Mouse (Mus musculus): ENCODE results near the gene Mical3.

The Mical3 gene

GRCm38 (mm10) chr6:121014339-121014738 is 116.5 kb downstream of the Mical3 start:
- DNase-seq (ENCODE audit: low spot score in 2 of 2): no peak

GRCm38 (mm10) chr6:121013750-121014149 is 117.0 kb downstream of the Mical3 start:
- peak; percentile 21 to 65 for DNase-seq (ENCODE audit: low spot score in 2 of 2)

GRCm38 (mm10) chr6:121011709-121012108 is 119.1 kb downstream of the Mical3 start:
- no peak for DNase-seq (ENCODE audit: low spot score in 2 of 2)

- no peak for DNase-seq (ENCODE audit: low spot score in 2 of 2)
Measured at GRCm38 (mm10) chr6:121009651-121010050, 121.1 kb downstream of the Mical3 start.

DNA sequence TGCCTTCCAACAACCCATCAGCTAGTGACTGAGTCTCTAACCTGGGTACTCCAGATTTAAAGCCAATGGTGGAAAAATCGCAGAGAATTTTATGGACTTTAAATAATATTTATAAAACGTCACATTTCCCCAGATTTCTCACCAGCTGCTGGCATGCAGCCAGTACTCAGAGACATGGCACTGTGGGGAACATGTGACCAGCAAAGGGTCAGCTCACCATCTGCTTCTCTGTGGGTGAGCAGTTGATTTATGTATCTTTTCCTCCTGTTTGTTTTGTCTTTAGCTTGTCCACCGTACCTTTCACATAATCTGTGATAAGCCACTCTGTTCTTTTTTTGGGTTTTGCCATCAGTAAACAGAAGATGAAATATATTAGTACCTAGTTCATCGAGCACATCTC is 125.8 kb downstream of the Mical3 start:
- no peak for DNase-seq (ENCODE audit: low spot score in 2 of 2)

DNA sequence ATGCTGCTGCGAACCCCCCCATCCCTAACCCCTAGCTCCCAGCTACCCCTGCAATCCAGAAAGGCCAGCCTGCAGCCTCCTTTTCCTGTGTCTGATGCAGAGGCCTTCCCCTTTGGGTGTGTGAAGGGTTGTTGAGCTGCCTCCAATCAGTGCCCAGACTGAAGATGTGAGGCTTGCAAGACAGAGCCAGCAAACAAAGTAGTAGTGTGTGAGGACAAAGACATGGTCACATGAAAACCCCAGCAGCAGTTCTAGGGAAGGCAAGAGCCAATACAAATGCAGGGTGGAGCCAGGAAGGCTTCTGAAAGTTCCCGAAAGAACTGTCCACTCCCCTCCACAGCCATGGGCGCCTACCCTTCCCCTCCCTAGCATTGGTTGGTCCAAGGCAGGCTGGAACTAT is 127.8 kb downstream of the Mical3 start:
- no peak for DNase-seq (ENCODE audit: low spot score in 2 of 2)

DNA sequence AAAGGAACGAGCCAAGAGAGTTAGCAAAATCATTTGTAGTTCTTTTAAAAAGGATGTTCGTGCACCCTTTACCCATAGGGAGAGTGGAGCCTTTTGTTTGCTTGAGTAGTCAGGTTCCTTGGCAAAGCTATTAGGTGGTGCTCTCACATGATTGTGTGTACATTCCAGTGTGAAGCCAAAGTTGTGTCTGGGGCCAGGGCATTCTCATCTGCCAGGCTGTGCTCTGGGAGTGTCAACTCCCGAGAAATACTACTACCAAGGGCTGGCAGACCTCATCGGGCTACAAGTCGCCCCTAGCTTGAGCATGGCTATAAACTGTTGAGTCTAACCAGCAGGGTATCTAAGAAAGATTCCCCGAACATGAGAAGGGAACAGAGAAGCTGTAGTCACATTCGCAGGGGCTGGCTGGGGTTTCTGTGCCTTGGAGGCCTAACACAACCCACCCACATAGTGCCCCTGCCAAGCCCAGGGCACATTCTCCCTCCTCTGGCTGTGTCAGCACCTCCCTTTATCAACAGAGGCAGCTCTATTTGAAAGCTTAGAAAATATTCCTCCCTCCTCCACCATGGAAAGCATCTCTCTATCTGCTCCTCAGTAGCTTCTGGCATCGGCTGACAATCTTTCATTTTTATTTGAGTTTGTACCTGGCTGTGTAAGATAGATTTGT is 130.8 kb downstream of the Mical3 start:
- DNase-seq (ENCODE audit: low spot score in 2 of 2): no peak

DNA sequence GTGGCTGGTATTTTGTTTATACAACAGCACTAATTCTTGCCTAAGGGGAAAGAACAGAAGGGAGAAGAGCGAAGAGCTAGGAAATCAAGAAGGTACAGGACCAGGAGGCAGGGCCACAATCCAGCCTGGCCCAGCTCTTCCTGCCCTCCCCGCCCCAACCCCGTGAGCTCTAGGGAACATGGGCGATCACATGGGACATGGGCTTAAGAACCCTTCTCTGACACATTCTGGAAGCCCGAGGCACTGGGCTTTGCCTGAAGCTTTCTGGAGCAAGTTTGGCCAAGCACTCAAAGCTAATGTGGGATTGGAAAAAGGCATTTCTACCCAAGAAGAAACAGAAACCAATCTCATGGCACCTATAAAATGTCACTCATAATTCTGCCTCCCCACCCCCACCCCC is 131.7 kb downstream of the Mical3 start:
- no peak for DNase-seq (ENCODE audit: low spot score in 2 of 2)

- DNase-seq (ENCODE audit: low spot score in 2 of 2): no peak
Measured at GRCm38 (mm10) chr6:120996607-120997006, 134.2 kb downstream of the Mical3 start.

GRCm38 (mm10) chr6:120995541-120995940 is 135.3 kb downstream of the Mical3 start:
- DNase-seq (ENCODE audit: low spot score in 2 of 2): no peak

- DNase-seq (ENCODE audit: low spot score in 2 of 2): peak; percentile 45 to 71
Measured at GRCm38 (mm10) chr6:120991857-120992256, 138.9 kb downstream of the Mical3 start.

GRCm38 (mm10) chr6:120987571-120988084 is 143.2 kb downstream of the Mical3 start:
- DNase-seq (ENCODE audit: low spot score in 2 of 2): no peak

DNA sequence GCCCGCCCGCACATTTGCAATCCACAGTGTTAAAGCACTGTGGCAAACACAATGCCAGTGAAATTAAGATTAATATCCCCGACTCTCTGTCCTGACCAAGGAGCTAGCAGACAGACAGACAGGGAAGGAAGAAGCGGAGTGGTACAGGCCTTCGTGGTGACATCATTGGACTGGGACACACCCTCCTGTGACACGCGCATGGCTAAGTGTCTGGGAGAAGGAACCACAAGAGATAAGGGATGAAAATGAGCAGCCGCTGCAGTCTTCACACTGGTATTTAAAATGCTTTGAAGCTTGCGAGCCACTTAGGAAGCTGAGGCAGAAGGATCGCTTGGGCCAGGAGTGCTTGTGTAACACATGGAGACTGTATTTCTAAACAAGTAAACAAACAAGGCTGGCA is 143.6 kb downstream of the Mical3 start:
- peak in 1 of 2 experiments; percentile 42 for DNase-seq (ENCODE audit: low spot score in 2 of 2)

- no peak for DNase-seq (ENCODE audit: low spot score in 2 of 2)
Measured at GRCm38 (mm10) chr6:120986172-120986571, 144.6 kb downstream of the Mical3 start.

DNA sequence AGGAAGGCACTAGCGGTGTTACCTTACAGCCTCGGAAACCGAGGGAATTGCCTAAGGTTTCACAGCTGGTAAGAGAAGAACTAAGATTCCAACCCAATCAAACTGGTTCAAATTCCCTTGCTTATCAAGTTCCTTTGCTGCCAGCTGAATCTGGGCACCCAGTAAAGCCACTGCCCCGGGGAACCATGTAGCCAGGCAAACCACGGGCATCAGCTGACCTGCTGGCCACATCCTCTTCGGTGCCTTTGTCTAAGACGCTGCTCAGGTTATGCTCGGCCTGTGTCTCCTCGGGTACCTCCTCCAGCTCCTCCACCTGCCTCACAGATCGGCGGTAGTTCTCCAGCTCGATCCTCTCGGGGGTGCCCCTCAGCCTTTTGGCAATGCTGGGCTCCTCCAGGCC is 148.5 kb downstream of the Mical3 start:
- no peak for DNase-seq (ENCODE audit: low spot score in 2 of 2)

- DNase-seq (ENCODE audit: low spot score in 2 of 2): no peak
Measured at GRCm38 (mm10) chr6:120981537-120981936, 149.3 kb downstream of the Mical3 start.

DNA sequence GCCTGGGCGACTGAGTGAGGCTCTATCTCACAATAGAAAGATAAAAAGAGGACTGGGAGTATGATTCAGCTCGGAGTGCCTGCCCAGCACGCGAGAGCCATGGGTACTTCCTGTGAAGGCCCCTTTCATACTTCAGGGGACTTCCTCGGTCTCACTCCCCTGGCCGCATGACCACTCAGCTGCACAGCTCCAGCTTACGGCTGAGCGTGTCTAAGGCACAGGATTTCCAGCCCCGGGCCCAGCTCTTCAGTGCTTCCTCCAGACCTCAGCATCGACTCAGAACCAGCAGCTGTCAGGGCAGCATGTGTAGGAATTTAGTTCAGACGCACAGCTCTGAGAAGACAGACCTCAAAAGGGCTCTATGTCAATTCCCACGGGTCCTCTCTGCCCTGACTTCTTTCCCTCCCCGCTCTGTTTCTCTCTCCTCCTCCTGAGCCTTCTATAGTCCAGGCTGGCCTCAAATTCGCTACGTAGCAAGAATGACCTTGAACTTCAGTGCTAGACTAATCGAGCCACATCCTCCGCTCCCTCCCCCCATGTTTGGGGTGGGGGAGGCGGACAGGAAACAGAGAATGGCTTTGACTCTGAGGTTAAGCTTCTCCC is 152.7 kb downstream of the Mical3 start:
- no peak for DNase-seq (ENCODE audit: low spot score in 2 of 2)

DNA sequence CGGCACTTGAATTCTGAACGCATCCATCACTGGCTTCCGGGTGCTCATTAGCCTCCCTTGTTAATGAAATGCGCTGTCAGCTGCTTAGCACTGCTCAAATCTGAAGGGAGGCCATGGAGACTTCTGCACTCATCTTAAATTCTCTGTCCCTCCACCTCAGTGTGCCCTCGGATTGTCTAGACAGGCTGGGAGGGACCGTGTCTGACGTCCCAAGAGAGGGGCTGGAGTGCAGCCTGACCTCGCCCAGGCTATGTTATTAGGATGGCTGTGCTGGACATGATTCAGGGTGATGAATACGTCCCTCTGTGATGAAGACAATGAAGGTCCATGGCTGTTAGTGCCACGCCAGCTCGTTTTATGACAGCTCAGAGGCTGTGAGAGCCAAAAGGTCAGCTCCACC is 153.8 kb downstream of the Mical3 start:
- no peak for DNase-seq (ENCODE audit: low spot score in 2 of 2)

DNA sequence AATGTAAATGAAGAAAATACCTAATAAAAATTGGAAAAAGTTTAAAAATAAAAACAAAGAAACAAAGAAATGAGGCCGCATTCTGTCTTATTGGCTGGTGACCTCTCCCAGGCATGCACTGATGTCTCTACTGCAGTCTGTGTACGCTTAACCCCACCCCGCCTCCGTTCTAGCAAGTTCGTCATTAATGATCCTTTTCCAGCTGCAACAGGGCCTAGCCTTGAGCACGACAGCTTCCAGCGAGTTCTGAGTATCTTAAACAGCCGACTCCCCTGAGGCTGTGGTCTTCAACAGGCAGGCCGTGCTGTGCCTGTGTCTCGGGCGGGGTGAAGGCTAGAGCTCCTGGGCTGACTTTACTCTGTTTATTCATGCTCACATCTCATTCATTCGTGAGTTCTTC is 154.7 kb downstream of the Mical3 start:
- DNase-seq (ENCODE audit: low spot score in 2 of 2): no peak

DNA sequence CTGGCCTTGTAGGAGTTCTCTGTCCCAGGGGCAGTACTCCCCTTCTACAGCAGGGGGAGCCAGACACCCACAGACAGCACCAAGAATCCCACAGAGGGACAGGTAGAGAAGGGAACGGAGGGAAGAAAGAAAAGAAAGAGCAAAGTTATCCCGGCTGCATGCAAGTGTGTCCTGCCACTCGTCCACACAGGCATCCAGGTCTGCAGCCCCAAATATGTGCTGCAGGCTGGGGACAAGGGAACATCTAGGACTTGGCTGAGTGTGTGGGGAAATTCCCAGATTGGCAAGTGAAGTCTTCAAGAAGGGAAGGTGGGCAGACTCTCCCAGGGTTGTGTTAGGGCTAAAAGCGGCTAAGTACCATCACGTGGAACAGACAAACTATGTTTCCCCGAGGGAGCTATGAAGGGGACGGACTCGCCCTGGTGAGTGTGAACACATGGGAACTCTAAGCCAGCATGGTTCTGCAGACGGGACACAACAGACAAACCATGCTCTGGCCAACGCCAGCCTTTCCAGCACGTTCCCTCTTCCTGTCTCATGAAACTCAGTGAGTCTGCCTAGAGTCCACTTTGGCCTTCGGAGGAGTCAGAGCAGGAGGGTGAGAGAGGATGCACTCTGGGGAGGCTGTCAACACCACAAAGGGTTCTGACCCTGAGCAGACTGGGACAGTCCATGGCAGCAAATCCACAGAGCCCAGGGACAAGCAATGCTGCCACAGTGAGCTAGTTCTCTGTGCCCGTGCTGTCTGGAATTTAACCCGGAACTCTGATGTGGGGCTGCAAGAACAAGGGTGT is 158.8 kb downstream of the Mical3 start:
- peak; percentile 82 to 86 for DNase-seq (ENCODE audit: low spot score in 2 of 2)

- no peak for DNase-seq (ENCODE audit: low spot score in 2 of 2)
Measured at GRCm38 (mm10) chr6:120970939-120971796, 159.6 kb downstream of the Mical3 start.

DNA sequence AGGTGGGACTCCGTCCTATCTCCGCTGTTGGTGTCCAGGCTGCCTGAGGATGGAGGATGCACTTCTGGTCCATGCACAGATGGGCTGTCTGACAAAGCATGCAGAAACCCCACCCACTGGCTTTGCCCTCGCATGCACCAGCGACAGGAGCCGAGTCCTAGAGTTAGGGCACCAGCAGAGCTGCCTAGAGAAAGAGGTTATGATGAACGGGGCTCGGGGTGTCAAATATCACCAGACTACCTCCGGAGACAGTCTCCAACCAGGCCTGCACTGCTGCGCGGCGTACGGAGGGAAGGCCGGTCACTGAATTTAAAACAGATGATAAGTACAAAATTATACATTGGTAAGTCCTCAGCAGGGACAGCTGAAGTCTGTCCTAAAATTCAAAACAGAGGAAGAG is 165.0 kb downstream of the Mical3 start:
- DNase-seq (ENCODE audit: low spot score in 2 of 2): no peak

Data from spleen, postnatal 10 days (tissue).